Mouse (Mus musculus) testis, adult 2 months (tissue): ENCODE data around the gene Sorcs1.

Experiments used
- CTCF ChIP-seq: fragments of 200-500 bp; IDR thresholded peaks from 2 replicates; pipeline ENCODE4 v1.5.1; 2012; ENCODE audit warnings: low read depth, mild to moderate bottlenecking, inconsistent platforms, low read length, moderate library complexity; ENCODE audit not compliant: control insufficient read depth, insufficient read depth, insufficient replicate concordance
- POLR2A ChIP-seq: fragments of 200-500 bp; IDR thresholded peaks from 2 replicates; pipeline ENCODE4 v1.6.1; 2012; ENCODE audit warnings: low read depth, mild to moderate bottlenecking, inconsistent platforms, low read length, moderate library complexity; ENCODE audit not compliant: control insufficient read depth

DNA sequence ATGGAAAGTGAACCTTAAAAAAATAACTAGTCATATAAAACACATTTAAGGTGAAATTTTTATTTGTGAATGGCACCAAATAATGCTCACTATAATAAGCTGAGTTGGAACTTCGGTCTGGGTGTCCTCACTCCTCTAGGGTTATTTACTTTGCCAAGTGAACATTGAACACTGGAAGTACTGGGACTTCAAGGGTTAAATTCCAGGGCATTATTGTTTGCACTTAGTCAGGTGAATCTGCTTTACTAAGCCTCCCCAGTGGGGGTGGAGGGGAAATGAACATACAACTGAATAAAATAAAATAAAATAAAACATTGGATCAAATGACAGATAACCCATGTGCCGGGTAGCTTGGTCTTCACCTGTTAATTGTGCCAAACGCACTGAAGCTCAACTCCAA lies 347.3 kb downstream of the Sorcs1 start:
- TF ChIP-seq CTCF (no peak), POLR2A (no peak)
